Mouse (Mus musculus) forebrain, embryonic 11.5 days (tissue): ENCODE data around the gene Igdcc3. TPM values are rescaled to one million over a fixed set of nuclear protein-coding genes. Genes with fewer than 3 reads are reported as not detected.
A peak's percentile ranks its signal among the peaks of the same experiment; 100 is the strongest.

Source experiments
- ATAC-seq: fragments of 200-750 bp; cut with Nextera tagmentation; replicated peaks from 2 replicates; pipeline ENCODE4 v1.8.0; 2017; ENCODE audit warnings: moderate TSS enrichment; ENCODE audit not compliant: low FRiP score
- DNase-seq: peaks from one replicate; pipeline ENCODE4 v3.0.0-alpha.2; 2017; ENCODE audit warnings: low spot score
- H3K27ac ChIP-seq: fragments of 300-500 bp; sonication (generic); 2 replicates; pipeline ENCODE4 v1.5.1; 2014; ENCODE audit warnings: low read depth, low read length
- H3K27me3 ChIP-seq: fragments of 300-500 bp; sonication (generic); 2 replicates; pipeline ENCODE4 v1.6.1; 2014; ENCODE audit warnings: mild to moderate bottlenecking, low read length, mixed read lengths; ENCODE audit not compliant: control insufficient read depth, insufficient read depth
- H3K36me3 ChIP-seq: fragments of 300-500 bp; sonication (generic); 2 replicates; pipeline ENCODE4 v1.6.1; 2014; ENCODE audit warnings: mild to moderate bottlenecking, low read length, moderate library complexity, mixed read lengths; ENCODE audit not compliant: control insufficient read depth, insufficient read depth
- H3K4me1 ChIP-seq: fragments of 300-500 bp; sonication (generic); replicated peaks from 2 replicates; pipeline ENCODE4 v1.6.1; 2014; ENCODE audit warnings: low read length, mixed read lengths; ENCODE audit not compliant: control insufficient read depth, insufficient read depth
- H3K4me2 ChIP-seq: fragments of 300-500 bp; sonication (generic); 2 replicates; pipeline ENCODE4 v1.6.1; 2014; ENCODE audit warnings: low read depth, mild to moderate bottlenecking, low read length, moderate library complexity, mixed read lengths; ENCODE audit not compliant: severe bottlenecking
- H3K4me3 ChIP-seq: fragments of 300-500 bp; sonication (generic); 2 replicates; pipeline ENCODE4 v1.5.1; 2014; ENCODE audit warnings: low read depth, low read length
- H3K9ac ChIP-seq: fragments of 300-500 bp; sonication (generic); 2 replicates; pipeline ENCODE4 v1.6.1; 2014; ENCODE audit warnings: low read length
- H3K9me3 ChIP-seq: fragments of 300-500 bp; sonication (generic); 2 replicates; pipeline ENCODE4 v1.6.1; 2016; ENCODE audit warnings: low read length, mixed read lengths; ENCODE audit not compliant: control insufficient read depth
- WGBS: fragments of 180-500 bp; shearing (Covaris S2); extraction: QIAGEN DNeasy Blood & Tissue Kit; methylation state at CpG from one replicate; pipeline ENCODE4 v1.1.7; 2014; 5-methylcytosine and 5-hydroxymethylcytosine counted together
- polyA plus RNA-seq: library from polyadenylated mRNA; unstranded; fragments of >200 nt; fragmentation: Nextera tagmentation; extraction: Ambion mirVana; gene quantifications from 2 replicates; pipeline ENCODE4 v1.2.1, GENCODE M21; 2014

Igdcc3 gene
- polyA plus RNA-seq, 1 experiment from 2014 or later = 81.2 TPM

GRCm38 (mm10) chr9:65109132-65110072, 31.6 kb upstream of the Igdcc3 start:
- Histone ChIP-seq H3K27ac (peak overlapping the region; percentile 93), H3K9me3 (no peaks in the 10 kb centered on the region), H3K36me3 (no peaks in the 10 kb centered on the region), H3K4me3 (peak overlapping the region; percentile 11; the same call in 1 of the 2 replicates), H3K9ac (peak overlapping the region; percentile 56), H3K27me3 (no peaks in the 10 kb centered on the region), H3K4me1 (peaks cover 12% of the 10 kb centered on the region), H3K4me2 (peak overlapping the region; percentile 42)
- DNase-seq (peak; percentile 84), ATAC-seq (peak; percentile 90)
- WGBS = 9% methylated on average over 24 of the region's 24 CpGs

GRCm38 (mm10) chr9:65111698-65112097, 29.3 kb upstream of the Igdcc3 start:
- WGBS = 88% methylated on average over 5 of the region's 5 CpGs
- Histone ChIP-seq H3K27me3 (no peaks in the 10 kb centered on the region), H3K4me1 (peaks cover 12% of the 10 kb centered on the region), H3K27ac (no peak overlapping the region), H3K9ac (no peak overlapping the region), H3K9me3 (no peaks in the 10 kb centered on the region), H3K36me3 (no peaks in the 10 kb centered on the region), H3K4me2 (no peak overlapping the region), H3K4me3 (no peak overlapping the region)
- DNase-seq (no peak), ATAC-seq (no peak)

DNA sequence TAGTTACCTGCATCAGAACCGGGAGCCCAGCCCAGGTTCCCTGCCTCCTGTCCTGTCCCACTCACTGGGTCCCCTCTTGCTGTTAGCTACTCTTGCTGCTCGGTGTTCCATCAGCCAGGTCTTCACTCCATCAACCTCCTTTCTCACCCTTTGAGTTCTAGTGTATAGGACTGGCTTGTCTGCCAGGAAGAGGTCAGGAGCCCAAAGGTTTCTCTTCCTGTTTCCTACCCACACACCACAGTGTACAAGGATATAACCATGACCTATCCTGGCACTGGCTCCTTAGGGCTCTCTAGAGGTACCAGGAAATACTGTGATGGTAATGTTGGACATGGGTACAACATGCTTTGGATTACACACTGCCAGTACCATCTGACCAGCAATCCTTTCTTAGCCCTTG, 27.3 kb upstream of the Igdcc3 start:
- H3K27me3 ChIP-seq = no peaks in the 10 kb centered on the region
- H3K4me2 ChIP-seq = no peak overlapping the region
- H3K9me3 ChIP-seq = no peaks in the 10 kb centered on the region
- H3K36me3 ChIP-seq = no peaks in the 10 kb centered on the region
- no peak overlapping the region for H3K27ac ChIP-seq
- no peak for ATAC-seq
- H3K4me3 ChIP-seq = no peak overlapping the region
- DNase-seq = no peak
- peaks cover 12% of the 10 kb centered on the region for H3K4me1 ChIP-seq
- H3K9ac ChIP-seq = no peak overlapping the region
- 88% methylated on average over 2 of the region's 2 CpGs for WGBS

DNA sequence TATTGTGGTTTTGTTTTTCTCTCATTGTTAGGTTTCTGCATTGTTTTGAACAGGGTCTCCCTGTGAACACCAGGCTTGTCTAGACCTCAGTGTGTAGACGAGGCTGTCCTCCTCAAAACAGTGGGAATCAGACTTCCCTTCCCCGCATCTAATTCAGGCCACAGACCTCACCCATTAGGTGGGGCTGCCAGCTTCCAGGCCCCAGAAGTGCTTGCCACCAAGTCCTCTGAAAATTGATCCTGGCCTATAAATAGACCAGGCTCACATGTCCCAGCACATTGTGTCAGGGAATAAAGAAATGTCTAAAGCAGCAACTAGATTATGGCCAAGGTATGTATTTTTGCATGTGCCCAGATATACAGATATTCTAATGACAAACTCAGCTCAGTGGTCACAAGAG, 25.1 kb upstream of the Igdcc3 start:
- no peak for DNase-seq
- ATAC-seq = no peak
- H3K36me3 ChIP-seq = no peaks in the 10 kb centered on the region
- H3K4me3 ChIP-seq = no peak overlapping the region
- H3K27me3 ChIP-seq = no peaks in the 10 kb centered on the region
- H3K9me3 ChIP-seq = no peaks in the 10 kb centered on the region
- H3K27ac ChIP-seq = no peak overlapping the region
- H3K4me1 ChIP-seq = no peaks in the 10 kb centered on the region
- 81% methylated on average over 2 of the region's 2 CpGs for WGBS
- H3K4me2 ChIP-seq = no peak overlapping the region
- no peak overlapping the region for H3K9ac ChIP-seq

- Histone ChIP-seq H3K27ac (no peak overlapping the region), H3K9ac (no peak overlapping the region), H3K27me3 (peaks cover 5% of the 10 kb centered on the region; the same call in 1 of the 2 replicates), H3K9me3 (no peaks in the 10 kb centered on the region), H3K4me1 (no peaks in the 10 kb centered on the region), H3K36me3 (no peaks in the 10 kb centered on the region), H3K4me2 (no peak overlapping the region), H3K4me3 (no peak overlapping the region)
- ATAC-seq (no peak), DNase-seq (no peak)
- WGBS = 61% methylated on average over 2 of the region's 2 CpGs
Observed at GRCm38 (mm10) chr9:65117516-65117915, 23.5 kb upstream of the Igdcc3 start.

DNA sequence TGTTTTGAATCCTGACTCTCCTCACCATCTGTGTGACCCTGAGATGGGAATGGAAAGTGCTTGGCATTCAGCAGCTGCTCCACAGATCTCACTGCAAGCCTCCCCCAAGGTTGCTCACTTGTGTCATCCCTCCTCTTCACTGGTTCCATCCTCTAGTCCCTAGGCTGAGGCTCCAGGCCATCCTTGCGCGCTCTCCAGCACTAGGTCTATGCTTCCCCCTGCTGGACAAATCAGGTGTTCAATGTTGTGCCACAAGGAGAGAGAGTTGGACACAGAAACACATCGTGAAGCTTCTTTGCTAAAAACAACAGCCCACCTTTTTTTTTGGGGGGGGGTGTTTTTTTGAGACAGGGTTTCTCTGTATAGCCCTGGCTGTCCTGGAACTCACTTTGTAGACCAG, 20.1 kb upstream of the Igdcc3 start:
- Histone ChIP-seq H3K9ac (no peak overlapping the region), H3K27ac (no peak overlapping the region), H3K4me2 (no peak overlapping the region), H3K9me3 (no peaks in the 10 kb centered on the region), H3K4me1 (no peaks in the 10 kb centered on the region; the same call in 1 of the 2 replicates), H3K27me3 (peaks cover 10% of the 10 kb centered on the region; the same call in 1 of the 2 replicates), H3K36me3 (no peaks in the 10 kb centered on the region), H3K4me3 (no peak overlapping the region)
- DNase-seq (peak; percentile 84), ATAC-seq (peak; percentile 43; the same call in 1 of the 2 replicates)
- 5% methylated on average over 3 of the region's 3 CpGs for WGBS

DNA sequence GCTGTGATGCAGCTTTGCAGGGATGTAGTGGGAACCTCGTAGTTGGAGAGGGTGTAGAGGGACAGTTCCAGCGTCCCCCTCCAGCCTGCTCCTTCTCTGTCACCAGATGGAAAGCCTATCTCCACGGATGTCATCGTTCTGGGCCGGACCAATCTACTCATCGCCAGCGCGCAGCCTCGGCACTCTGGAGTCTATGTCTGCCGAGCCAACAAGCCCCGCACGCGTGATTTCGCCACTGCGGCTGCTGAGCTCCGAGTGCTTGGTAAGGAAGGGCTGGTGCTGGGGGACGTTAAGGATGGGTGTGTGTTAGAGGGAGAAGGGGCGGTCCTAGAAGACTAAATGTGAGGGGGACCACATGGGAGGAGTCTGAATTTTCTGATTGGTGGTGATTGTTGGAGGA, 18.4 kb upstream of the Igdcc3 start:
- no peaks in the 10 kb centered on the region; the same call in 1 of the 2 replicates for H3K4me1 ChIP-seq
- ATAC-seq = no peak
- no peaks in the 10 kb centered on the region for H3K36me3 ChIP-seq
- no peak overlapping the region for H3K27ac ChIP-seq
- H3K4me2 ChIP-seq = 0 out of 2 replicates have a peak overlapping the region, but pooled peaks have one; percentile 21
- no peak overlapping the region; the same call in 1 of the 2 replicates for H3K4me3 ChIP-seq
- DNase-seq = no peak
- 17% methylated on average over 18 of the region's 18 CpGs for WGBS
- H3K9me3 ChIP-seq = no peaks in the 10 kb centered on the region
- peaks cover 10% of the 10 kb centered on the region; the same call in 1 of the 2 replicates for H3K27me3 ChIP-seq
- H3K9ac ChIP-seq = 0 out of 2 replicates have a peak overlapping the region, but pooled peaks have one; percentile 30

DNA sequence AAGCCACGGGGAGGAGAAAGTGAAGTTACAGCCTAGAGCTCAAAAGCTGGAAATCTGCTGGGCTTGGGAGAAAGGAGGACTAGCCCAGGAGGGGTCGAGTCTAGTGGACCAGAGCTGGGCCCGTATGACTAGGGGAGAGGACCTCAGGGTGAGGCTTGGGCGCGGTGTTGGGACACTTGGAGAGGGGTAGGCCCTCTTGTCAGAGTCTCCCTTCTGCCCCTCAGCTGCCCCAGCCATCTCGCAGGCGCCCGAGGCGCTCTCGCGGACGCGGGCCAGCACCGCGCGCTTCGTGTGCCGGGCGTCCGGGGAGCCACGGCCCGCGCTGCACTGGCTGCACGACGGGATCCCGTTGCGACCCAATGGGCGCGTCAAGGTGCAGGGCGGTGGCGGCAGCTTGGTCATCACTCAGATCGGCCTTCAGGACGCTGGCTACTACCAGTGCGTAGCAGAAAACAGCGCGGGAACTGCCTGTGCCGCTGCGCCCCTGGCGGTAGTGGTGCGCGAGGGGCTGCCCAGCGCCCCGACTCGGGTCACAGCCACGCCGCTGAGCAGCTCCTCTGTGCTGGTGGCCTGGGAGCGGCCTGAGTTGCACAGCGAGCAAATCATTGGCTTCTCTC, 17.3 kb upstream of the Igdcc3 start:
- peak overlapping the region; percentile 34 for H3K4me3 ChIP-seq
- no peaks in the 10 kb centered on the region for H3K36me3 ChIP-seq
- H3K4me1 ChIP-seq = no peaks in the 10 kb centered on the region; the same call in 1 of the 2 replicates
- peak overlapping the region; percentile 91 for H3K4me2 ChIP-seq
- no peaks in the 10 kb centered on the region for H3K9me3 ChIP-seq
- DNase-seq = peak; percentile 90
- WGBS = 2% methylated on average over 48 of the region's 48 CpGs
- ATAC-seq = peak; percentile 59
- no peak overlapping the region for H3K27ac ChIP-seq
- peaks cover 10% of the 10 kb centered on the region; the same call in 1 of the 2 replicates for H3K27me3 ChIP-seq
- peak overlapping the region; percentile 71 for H3K9ac ChIP-seq
